Mouse (Mus musculus) E14TG2a.4 (cell line): Measurements from ENCODE around the gene Gm49630.
"Not testable (repeated sequence)": the region's sequence is repeated elsewhere in the genome, so short reads cannot be mapped to it uniquely, and the experiment has no call there.

Source experiments
- CTCF ChIP-seq: conservative IDR thresholded peaks from 2 replicates; pipeline ENCODE4 v1.5.1; 2014; ENCODE audit warnings: low read length
- NANOG ChIP-seq: IDR thresholded peaks from 2 replicates; pipeline ENCODE4 v1.6.1; 2014; ENCODE audit warnings: borderline replicate concordance, low read length, mixed read lengths

DNA sequence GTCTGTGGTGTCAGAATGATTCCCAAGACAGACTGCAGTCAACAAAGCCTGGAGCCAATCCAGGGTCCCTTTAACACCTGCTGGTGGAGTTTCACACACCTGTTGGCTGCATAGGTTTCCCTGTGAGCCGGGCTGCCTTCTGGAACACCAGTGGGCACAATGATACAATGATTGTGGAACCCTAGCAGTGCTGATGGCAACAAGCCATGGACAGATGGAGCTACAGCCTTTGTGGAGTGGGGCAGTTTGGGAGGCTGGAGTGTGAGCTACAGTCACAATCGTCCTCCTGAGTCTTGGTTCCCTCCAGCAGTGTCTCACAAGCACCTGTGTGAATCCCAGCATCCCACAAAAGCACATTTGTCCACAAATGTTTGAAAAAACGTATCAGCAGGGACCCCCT lies 23.0 kb downstream of the Gm49630 start:
- not testable (repeated sequence) for TF ChIP-seq CTCF, NANOG
